Mouse (Mus musculus): ENCODE measurements around the gene Cth. TPM values are rescaled to one million over a fixed set of nuclear protein-coding genes. Genes with fewer than 3 reads are reported as not detected.
"Not testable (repeated sequence)": the region's sequence is repeated elsewhere in the genome, so short reads cannot be mapped to it uniquely, and the experiment has no call there.

The Cth gene
- total RNA-seq (2021) = under 1 TPM; 0.61 to 0.82 TPM
- long read RNA-seq, experiment 1, partial matches to known transcripts = 0 of 1 reads
- long read RNA-seq, experiment 1, other reads (novel, unspliced or antisense) = 0 of 1 reads
- long read RNA-seq, experiment 2, partial matches to known transcripts = 0 of 1 reads
- long read RNA-seq, experiment 2, other reads (novel, unspliced or antisense) = 0 of 1 reads

DNA sequence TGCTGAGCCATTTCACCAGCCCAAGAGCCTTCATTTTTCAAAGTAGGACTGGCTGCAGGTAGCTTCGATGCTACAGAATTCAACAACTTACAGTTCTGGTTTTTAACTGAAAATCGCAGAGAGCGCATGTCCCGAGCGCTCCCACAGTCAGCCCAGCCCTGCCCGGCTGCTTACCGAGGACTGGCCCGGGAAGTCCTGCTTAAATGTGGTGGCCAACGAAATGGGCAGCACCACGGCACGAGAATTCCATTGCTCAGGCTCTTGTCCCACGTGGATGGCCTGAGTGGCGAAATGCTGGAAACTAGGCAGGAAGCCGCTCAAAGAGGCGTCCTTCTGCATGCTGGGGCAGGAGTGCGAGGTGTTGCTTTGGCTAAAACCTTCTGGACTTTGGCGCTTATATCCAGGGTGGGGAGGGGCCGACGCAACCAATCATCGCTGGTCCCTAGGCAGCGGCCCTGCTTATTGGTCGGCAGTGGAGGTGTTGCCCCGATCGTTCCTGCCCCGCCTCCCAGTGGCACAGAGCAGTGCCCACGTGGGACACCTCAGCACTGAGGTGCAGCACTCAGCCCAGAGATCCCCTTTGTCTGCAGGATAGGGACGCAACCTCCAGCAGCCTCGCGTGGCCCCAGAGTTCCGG lies at the start of gene Cth:
Gene Cth (minus strand): TSS at position 386 of the 637 bp plus-strand sequence.
- DNase-seq = peak; percentile 73

DNA sequence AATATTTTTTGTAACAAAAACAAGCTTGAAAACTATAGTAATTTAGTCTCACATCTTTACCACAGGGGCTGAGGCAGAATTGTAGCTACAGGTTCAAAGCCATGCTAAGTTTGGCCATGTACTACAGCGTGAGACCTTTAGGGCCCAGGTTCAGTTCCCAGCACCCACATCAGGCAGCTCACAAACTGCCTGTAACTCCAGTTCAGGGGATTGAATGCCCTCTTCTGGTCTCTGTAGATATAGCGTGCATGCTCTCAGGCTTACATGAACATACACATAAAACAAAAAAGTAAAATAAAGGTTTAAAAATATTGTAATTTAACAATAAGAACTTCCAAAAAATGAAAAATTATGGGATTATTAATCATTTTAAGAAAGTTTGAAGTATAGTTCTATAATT lies 48.4 kb upstream of the Cth start:
- DNase-seq = no peak

DNA sequence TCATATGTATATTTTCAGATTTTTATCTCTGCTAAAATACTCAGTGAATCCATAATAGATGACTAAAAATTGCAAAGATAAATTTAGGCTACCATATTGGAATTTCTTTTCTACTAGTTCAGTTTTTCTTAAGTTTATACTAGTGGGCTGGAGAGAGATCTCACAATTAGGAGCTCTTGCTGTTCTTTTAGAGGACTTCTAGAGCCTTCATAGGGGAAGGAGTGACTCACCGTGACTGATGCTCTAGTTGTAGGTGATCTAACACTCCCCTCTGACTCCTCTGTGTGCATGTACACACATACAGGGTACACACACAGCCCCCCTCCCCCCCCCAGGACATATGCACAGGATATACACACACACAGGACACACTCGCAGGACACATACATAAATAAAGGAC lies 46.3 kb upstream of the Cth start:
- no peak for DNase-seq

DNA sequence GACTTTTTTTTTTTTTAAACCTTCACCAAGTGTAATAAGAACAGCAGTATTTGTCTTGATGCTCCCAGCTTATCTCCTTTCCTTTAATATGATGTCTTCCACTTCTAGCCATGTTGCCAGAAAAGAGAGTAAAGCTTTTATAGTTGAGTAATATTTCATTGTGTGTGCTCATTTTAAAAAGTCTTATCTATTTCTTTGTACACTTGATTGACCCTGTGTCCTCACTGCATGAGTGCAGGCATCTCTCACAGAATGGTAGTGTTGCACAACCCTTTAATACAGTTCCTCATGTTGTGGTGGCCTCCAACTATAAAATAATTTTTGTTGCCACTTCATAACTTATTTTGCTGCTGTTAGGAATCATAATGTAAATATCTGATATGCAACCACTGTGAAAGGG lies 32.4 kb upstream of the Cth start:
- DNase-seq = no peak

DNA sequence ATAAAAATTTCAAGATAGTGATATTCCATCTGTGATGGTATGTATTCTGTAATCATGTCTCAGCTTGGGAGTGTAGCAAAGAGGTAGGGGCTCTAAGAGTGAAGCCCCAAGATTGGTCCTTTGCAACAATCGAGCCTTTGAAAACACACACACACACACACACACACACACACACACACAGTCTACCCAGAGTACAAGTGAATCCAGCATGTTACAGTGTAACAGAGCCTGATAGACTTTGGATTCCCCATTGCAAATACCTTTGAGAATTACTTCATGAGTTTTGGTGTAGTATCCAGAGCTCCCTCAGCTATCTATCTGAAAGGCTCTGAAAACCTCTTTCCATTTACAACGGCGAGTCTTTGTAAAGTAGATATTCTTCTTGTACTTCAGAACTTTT lies 31.3 kb upstream of the Cth start:
- no peak for DNase-seq

DNA sequence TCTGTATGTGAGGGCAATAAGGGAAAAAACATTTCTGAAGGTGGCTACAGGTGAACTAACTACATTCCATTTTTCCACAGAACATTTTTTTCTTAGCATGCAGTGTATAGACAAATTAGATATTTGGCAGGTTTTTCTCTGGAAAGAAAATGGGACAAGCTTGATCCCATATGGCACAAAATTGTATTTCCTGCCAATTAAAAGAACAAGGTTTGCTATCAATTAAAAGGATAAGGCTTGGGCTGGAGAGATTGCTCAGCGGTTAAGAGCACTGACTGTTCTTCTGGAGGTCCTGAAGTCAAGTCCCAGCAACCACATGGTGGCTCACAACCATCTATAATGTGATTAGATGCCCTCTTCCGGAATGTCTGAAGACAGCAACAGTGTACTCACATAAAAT lies 30.6 kb upstream of the Cth start:
- DNase-seq = no peak

DNA sequence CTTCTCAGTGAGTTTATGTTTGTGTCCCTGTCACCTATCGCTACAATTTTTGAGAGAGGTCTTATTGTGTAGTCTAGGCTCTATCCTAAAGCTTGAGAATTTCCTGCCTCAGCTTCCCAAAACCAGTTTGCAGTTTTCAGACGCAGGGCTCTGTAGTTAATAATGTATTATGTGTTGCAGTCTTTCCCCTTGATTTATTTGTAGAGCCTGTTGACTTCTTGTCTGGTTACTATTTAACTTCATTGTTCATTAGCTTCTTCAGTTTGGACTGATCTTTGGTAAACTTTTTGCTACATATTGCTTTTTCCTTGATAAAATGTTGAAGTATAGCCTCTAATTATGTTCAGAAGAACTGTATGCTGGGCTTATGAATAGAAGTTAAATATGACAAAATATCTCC lies 27.8 kb upstream of the Cth start:
- DNase-seq = no peak

DNA sequence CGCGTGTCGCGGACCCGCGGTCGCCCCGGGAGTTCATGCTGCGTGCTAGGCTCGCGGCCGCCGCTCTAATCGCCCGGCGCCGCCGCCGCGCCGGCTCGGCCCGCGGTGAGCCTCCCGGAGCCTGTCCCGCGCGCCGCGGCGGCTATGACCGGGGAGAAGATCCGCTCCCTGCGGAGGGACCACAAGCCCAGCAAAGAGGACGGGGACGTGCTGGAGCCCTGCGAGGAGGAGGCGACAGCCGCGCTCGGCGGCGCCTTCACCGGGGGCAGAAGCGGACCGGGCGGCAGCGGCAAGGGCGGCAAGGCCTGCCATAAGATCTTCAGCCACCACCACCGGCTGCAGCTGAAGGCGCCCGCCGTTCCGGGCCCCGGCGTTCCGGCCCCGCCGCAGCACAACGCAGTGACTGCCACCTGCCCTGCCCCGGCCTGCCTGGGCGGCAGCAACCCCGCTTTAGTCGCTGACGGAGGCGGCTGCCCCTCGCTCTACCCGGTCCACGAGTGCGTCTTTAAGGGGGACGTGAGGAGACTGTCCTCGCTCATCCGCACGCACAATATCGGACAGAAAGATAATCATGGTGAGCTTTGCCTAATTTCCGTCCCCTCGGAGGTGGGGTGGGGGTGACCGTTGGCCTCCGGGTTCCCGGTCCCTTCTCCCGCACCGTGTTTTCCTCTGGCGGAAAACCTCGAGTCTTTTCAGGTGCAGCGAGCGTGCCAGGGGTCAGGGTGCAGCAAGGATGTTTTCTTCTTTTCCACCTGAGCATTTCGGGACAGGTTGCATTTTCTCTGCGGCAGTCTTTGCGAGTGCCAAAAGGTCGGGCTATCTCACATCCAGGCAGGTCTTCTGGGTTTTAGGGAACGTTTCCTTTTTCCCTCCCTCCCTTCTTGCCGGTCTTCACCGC lies 22.8 kb upstream of the Cth start:
- no peak for DNase-seq

DNA sequence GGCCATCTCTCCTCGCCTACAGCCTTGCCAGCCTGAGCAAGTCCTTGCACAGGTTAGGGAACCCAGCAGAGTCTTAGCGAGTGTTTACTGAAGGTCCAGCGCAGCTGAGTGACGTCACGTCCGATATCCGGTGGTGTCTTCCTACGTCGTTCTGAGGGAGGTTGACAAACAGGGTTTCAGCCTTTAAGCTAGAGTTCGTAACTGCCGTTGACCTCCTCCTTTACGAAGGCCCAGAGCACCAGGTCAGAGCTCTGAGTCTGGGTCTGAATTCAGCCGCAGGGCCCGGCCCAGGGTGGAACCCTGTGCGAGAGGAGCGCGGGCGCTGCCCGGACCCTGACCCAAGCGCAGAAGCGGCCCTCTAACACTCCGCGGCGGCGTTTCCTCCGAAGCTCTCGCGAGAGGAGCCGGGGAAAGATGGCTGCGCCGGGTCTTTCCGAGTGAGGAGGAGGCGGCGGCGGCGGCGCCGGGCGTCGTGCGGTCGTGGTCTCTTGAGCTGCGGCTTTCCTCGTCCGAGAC lies 22.0 kb upstream of the Cth start, which contains the start of gene Ankrd13c:
Gene Ankrd13c (plus strand): TSS at position 397 of the 516 bp plus-strand sequence.
- peak; percentile 91 for DNase-seq

DNA sequence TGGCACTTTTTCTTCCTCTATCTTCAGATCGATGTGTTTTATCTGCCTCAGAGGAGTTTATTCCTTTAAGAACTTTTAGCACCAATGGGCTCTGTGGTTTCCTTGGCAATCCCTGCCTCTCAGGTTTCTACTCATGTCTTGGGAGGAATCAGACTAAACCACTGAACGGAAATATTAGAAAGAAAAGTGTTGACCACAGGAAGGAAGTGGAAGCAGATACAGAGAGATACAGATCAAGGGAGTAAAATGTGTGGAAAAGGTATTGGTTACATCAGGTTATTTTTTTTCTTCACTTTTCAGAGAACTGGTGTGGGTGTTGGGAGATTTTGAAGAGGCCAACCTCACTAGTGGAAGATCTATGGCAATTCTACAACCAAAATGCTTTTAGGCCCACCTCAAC lies 13.7 kb upstream of the Cth start:
- no peak for DNase-seq

DNA sequence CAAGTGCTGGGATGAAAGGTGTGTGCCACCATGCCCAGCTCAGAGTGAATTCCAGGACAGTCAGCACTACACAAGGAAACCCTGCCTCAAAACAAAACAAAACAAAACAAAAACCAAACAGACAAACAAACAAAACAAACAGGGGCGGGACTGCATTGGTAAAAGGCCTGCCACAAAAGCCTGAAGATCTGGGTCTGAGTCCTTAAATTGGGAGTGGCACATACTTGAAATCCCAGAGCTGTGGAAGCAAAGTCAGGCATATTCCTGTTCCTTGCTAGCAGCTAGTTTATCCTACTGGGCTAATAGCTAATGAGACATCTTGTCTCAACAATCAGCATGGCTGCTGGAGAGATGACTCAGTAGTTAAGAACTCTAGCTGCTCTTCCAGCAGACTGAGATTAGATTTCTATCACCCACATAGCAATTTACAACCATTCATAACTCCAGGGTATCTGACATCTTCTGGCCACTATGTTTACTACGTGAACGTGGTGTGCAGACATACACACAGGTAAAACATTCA lies 9.5 kb upstream of the Cth start:
- no peak for DNase-seq

DNA sequence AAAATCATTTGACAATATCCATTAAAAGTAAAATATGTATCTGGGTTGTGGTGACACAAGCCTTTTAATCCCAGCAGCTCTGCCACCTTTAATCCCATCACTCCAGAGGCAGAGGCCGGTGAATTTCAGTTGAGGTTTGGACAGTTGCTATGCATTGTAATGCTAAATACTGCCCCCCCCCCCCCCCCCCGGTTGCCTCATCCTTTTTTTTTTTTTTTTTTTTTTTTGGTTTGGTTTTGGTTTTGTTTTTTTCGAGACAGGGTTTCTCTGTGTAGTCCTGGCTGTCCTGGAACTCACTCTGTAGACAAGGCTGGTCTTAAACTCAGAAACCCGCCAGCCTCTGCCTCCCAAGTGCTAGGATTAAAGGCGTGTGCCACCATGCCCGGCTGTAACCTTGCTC lies 8.3 kb upstream of the Cth start:
- not testable (repeated sequence) for DNase-seq

DNA sequence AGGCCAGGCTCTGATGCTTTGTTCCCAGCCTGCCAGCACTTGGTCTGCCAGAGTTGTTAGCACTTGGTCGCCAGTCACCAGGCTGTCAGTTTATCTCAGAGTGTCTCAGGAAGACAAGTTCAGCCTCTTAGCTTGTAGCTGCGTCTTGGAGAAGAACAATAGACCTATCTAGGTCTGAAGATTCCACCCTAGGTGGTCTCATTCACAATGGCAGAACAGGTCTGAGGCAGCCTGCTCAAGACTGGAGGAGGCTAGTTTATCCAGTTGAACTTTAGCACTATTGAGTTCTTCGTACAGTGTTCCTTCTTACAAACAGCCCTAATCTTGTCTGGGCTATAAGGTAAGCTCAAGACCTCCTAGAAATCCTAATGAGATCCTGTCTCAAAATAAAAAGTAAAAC lies 7.2 kb upstream of the Cth start:
- DNase-seq = no peak

DNA sequence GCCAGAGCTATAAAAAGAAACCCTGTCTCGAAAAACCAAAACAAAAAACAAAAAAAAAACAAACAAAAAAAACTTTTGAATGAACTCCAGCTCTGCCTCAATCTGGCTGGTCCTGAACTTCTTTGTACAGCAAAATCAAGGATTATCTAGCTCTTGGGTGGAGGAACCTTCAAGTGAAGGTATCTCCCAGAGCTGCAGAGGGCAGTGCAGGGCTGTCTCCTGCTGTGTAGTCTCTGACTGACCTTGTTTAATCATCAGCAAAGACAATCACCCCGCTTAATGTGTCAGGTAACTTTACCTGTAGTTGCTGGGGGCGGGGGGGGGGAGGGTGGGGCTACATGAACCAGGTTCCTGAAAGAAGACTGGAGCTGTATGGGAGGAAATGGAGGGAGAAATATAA lies 6.7 kb upstream of the Cth start:
- no peak for DNase-seq

DNA sequence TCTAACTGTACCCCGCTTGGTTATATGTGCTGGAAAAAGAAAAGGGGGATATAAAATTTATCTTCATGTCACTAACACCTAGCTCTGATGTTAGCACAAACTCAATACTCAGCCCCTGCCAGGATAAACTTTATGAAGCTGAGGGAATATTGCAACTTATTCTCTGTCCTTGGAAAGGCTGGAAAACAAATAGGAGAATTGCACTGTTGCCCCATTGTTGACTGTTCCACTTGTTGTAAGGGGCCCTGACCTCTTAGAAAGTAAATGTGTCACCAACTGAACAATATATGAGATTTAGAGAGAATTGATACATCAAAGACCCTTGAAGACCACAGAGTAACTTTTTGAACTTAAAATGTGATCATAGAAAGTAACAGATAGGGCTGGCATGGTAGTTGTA lies 4.5 kb upstream of the Cth start:
- no peak for DNase-seq

DNA sequence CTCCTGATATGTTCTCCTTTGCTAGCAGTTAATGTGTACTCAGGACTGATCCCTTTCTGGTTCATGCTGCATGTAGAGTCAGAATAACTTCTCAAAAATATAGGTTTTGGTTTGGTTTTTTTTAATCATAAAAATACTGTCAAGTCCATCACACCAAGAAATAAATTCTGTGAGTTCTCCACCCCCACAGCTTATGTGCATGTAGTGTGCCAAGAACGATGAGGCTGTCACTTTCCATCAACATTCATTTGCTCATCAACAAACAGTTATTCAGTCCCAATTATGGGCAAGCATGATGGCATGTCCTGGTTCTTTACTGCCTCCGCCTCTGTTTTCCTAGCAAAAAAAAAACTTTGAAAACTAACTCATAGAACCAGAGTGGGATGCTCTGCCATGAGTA lies 3.9 kb upstream of the Cth start:
- DNase-seq = no peak

DNA sequence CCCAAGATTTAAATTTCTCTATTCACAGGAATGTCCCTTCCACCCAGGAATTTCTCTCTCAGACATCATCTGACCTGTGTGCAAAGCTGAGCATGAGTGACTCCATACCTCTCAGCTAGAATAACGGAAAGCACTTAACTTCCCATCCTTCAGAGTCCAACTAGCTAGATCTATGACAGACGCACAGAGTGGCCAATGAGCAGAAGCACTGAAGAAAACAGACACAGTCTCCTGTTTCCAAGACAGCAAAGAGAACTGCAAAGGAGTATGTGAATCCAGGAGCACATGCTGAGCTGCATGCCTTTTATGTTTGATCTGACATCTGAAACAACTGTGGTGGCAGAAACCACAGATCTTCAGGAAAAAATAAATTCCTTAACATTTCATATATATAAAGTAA lies 1.9 kb upstream of the Cth start:
- no peak for DNase-seq

DNA sequence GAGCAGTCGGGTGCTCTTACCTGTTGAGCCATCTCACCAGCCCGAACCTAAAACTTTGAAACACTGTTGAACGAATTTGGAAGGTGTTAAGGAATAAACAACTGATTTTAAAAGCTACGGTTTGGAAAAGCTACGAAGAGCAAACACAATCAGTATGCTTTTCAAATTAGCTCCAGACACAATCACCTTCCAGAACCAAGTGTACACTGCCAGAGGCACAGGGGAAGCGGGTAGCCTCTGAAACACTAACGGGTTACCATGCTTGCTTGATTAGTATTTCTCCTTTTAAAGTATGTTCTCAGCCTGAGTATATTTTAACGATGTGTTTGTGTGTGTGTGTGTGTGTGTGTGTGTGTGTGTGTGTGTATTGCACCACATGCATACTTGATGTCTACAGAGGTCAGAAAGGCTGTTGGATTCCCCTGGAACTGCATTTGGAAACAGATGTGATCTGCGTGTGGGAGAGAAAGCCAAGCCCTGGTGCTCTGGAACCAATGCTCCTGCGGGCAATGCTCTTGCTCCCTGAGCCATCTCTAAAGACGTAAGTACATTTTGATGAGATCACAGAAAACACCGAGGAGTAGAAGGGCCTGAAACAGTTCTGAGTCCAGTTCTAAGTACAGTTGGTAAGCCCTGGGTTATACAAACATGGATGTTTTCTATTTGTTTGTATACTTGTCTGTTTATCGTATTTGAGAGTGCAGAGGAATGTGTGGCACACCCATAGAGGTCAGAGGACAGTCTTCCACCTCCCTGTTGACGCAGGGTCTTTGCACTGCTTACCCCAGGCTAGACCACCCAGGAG lies 1.0 kb upstream of the Cth start:
- no peak for DNase-seq

DNA sequence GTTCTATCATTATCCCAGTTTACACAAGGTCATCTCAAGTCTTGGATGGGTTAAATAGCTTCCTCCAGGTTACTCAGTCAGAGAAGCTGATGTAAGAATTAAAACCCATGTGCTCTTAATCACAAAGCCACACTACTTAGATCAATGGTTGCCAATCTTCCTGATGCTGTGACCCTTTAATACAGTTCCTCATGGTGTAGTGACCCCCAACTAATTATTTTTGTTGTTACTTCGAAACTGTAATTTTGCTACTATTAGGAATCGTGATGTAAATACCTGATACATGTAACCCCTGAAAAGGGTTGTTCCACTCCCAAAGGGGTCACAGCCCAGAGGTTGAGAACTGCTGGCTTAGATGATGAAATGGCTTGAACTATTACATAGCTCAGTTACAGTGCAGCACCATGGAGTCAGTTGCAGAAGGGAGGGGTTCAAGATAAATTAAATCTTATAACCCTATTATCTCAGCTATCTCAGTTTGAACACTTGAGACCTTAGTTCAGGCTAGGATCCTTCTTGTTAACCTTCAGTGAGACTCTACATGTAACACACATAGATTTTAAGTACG lies 1.5 kb downstream of the Cth start:
- no peak for DNase-seq

DNA sequence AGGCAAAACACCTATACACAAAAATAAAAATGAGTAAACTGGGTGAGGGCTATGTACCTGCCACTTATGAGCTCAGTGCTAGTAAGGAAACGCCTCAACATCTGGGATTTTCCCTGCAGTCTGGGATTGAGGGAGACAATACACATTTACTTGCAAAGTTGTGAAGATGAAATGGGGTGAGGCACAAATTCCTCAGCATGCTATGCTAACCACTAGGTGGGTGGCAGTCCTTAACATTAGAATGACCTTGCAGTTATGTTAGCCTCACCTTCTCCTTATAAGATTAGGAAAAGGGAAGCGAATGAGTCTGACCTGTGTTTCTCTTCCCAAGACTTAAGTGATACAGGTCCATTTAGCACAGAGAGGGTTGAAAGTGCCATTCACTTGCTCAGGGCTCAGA lies 3.5 kb downstream of the Cth start:
- no peak for DNase-seq

DNA sequence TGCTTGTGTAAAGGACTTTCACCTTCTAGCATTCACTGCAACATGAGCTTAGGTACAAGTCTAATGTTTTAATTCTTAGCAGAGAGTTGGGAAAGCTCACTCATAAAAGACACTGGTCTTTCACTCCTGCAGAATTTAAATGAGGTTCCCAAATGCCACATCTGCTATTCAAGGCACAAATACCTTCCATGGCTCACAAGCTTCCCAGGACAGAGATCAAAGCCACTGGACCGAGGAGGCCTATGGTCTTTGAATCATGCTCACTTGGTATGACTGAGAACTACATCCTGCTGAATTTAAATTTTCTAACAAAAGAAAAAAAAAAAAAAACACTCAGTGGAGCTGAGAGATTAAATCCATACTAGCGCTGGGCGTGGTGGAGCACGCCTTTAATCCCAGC lies 8.5 kb downstream of the Cth start:
- DNase-seq = no peak

DNA sequence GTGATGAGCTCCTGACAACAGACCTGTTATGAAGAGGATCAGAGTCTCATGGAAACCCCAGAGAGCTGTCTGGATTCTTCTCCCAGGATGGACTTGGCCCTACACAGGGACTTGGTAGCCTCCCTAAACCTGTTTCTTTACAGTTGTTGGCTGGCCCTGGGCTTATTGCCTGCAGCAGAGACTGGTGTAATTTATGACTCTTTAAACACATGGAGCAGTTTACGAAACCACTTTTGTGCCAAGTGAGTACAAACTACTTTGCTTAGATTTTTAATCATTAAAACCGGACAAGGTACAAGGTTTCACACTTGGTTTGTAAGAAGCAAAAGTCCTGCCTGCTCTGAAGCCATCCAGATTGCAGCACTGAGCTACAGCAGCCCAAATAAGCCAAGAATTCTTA lies 12.7 kb downstream of the Cth start:
- no peak for DNase-seq
